Mouse (Mus musculus) midbrain, embryonic 16.5 days (tissue): ENCODE results near the gene Magi1. TPM values are rescaled to one million over a fixed set of nuclear protein-coding genes. Genes with fewer than 3 reads are reported as not detected.
"Not testable (repeated sequence)": the region's sequence is repeated elsewhere in the genome, so short reads cannot be mapped to it uniquely, and the experiment has no call there.

ENCODE experiments used
- ATAC-seq: fragments of 200-750 bp; cut with Nextera tagmentation; 2 replicates; pipeline ENCODE4 v1.8.0; 2017; ENCODE audit warnings: moderate TSS enrichment
- H3K27ac ChIP-seq: fragments of 300-500 bp; sonication (generic); 2 replicates; pipeline ENCODE4 v1.5.1; 2014; ENCODE audit warnings: mild to moderate bottlenecking, low read length, mixed read lengths
- H3K27me3 ChIP-seq: fragments of 300-500 bp; sonication (generic); 2 replicates; pipeline ENCODE4 v1.6.1; 2014; ENCODE audit warnings: low read depth, low read length, mixed read lengths; ENCODE audit not compliant: control insufficient read depth, insufficient read depth
- H3K36me3 ChIP-seq: fragments of 300-500 bp; sonication (generic); 2 replicates; pipeline ENCODE4 v1.6.1; 2014; ENCODE audit warnings: mild to moderate bottlenecking, low read length, moderate library complexity, mixed read lengths; ENCODE audit not compliant: control insufficient read depth, insufficient read depth
- H3K4me1 ChIP-seq: fragments of 300-500 bp; sonication (generic); 2 replicates; pipeline ENCODE4 v1.6.1; 2014; ENCODE audit warnings: mild to moderate bottlenecking, low read length, mixed read lengths; ENCODE audit not compliant: control insufficient read depth, insufficient read depth
- H3K4me2 ChIP-seq: fragments of 300-500 bp; sonication (generic); 2 replicates; pipeline ENCODE4 v1.6.1; 2014; ENCODE audit warnings: mild to moderate bottlenecking, low read length, mixed read lengths
- H3K4me3 ChIP-seq: fragments of 300-500 bp; sonication (generic); 2 replicates; pipeline ENCODE4 v1.5.1; 2014; ENCODE audit warnings: low read depth, mild to moderate bottlenecking, low read length, moderate library complexity, mixed read lengths
- H3K9ac ChIP-seq: fragments of 300-500 bp; sonication (generic); 2 replicates; pipeline ENCODE4 v1.6.1; 2014; ENCODE audit warnings: low read depth, low read length, mixed read lengths
- H3K9me3 ChIP-seq: fragments of 300-500 bp; sonication (generic); replicated peaks from 2 replicates; pipeline ENCODE4 v1.6.1; 2014; ENCODE audit warnings: mild to moderate bottlenecking, low read length, mixed read lengths; ENCODE audit not compliant: control insufficient read depth, poor library complexity, severe bottlenecking
- WGBS: fragments of 180-500 bp; shearing (Covaris S2); extraction: QIAGEN DNeasy Blood & Tissue Kit; methylation state at CpG from one replicate; pipeline ENCODE4 v1.1.7; 2014; 5-methylcytosine and 5-hydroxymethylcytosine counted together
- polyA plus RNA-seq: library from polyadenylated mRNA; unstranded; fragments of >200 nt; fragmentation: Nextera tagmentation; extraction: Ambion mirVana; gene quantifications from 2 replicates; pipeline ENCODE4 v1.2.1, GENCODE M21; 2015

Gene Magi1
- polyA plus RNA-seq, 1 experiment from 2014 or later, result 34.6 TPM

DNA sequence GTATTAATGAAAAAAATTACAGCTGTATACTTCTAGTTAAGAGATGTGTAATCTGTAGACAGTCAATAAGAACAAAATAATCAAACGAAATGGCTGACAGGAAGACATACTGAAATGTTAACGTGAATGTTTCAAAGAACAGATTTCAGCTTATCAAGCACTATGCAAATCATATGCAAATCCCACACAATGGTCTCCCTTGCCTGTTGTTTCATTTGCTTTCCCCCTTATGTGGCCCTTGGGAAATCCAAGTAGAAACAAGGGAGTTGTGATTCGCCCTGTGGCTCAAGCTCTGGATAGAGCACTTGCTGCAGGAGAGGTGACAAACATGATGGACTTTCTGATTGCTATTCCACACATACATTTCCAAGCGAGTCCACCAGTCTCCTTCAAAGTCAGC is 275.1 kb downstream of the Magi1 start:
- H3K4me3 ChIP-seq, result no peak overlapping the region
- ATAC-seq, result no peak
- WGBS, result 51% methylated on average over 4 of the region's 4 CpGs
- peaks cover 2% of the 10 kb centered on the region for H3K4me1 ChIP-seq
- H3K9me3 ChIP-seq, result no peaks in the 10 kb centered on the region
- no peaks in the 10 kb centered on the region for H3K36me3 ChIP-seq
- H3K4me2 ChIP-seq, result no peak overlapping the region
- H3K27ac ChIP-seq, result no peak overlapping the region
- no peaks in the 10 kb centered on the region for H3K27me3 ChIP-seq
- H3K9ac ChIP-seq, result no peak overlapping the region

DNA sequence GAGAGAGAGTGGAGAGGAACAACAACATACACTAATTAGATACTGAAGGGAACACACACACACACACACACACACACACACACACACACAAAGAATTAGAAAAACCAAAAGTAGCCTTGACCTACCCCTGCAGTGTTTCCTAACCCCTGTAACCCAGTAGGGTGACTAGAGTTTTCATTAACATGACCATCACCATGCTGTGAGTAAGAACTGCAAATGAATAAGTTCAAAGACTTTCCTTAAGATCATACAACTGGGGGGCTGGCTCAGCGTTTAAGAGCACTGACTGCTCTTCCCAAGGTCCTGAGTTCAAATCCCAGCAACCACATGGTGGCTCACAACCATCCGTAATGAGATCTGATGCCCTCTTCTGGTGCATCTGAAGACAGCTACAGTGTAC is 280.1 kb downstream of the Magi1 start:
- 56% methylated on average over 2 of the region's 2 CpGs for WGBS
- H3K9ac ChIP-seq, result not testable (repeated sequence)

DNA sequence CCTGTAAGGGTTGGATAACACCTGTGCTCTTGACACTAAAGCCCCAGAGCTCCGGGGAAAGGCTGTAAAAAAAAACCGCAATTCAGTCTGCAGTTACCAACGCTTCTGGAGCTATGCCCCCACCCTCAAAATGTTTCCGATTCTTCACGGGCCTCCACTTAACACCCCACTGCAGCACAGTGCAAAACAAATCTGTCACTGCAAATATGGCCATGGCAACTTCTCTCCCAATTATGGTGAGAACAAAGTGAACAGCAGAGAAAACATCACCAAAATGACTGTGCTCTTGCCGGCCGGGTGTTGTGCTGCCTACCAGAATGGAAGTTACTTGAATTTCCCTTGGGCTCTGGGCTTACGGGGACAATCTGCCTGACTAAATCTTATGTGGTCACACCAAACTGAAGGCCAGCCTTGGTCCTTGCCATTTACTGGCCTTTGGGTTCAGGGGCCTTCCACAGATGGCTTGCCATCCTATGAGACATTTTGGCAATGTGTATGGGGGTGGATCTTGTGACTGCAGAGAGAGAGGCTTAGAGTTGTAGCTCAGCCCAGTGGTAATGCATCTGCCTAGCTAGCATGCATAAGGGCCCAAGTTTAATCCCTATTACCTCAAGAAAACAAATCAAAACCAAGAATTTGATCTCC is 286.8 kb downstream of the Magi1 start:
- no peak overlapping the region for H3K27ac ChIP-seq
- H3K9ac ChIP-seq, result no peak overlapping the region
- ATAC-seq, result no peak
- no peak overlapping the region for H3K4me3 ChIP-seq
- H3K9me3 ChIP-seq, result no peaks in the 10 kb centered on the region
- no peaks in the 10 kb centered on the region for H3K27me3 ChIP-seq
- H3K4me2 ChIP-seq, result no peak overlapping the region
- no peaks in the 10 kb centered on the region for H3K36me3 ChIP-seq
- H3K4me1 ChIP-seq, result no peaks in the 10 kb centered on the region
- 93% methylated on average over 8 of the region's 8 CpGs for WGBS

More for the DNA sequence above, 280.1 kb downstream of the Magi1 start:
- H3K9me3 ChIP-seq, H3K4me1 ChIP-seq, H3K4me3 ChIP-seq, H3K4me2 ChIP-seq, H3K36me3 ChIP-seq, ATAC-seq, H3K27ac ChIP-seq, H3K27me3 ChIP-seq: not testable (repeated sequence)

GRCm38 (mm10) chr6:93987561-93987960 is 296.2 kb downstream of the Magi1 start:
- 47% methylated on average over 3 of the region's 3 CpGs for WGBS
- no peaks in the 10 kb centered on the region; the same call in 1 of the 2 replicates for H3K4me1 ChIP-seq
- no peak for ATAC-seq

GRCm38 (mm10) chr6:93985111-93985510 is 298.6 kb downstream of the Magi1 start:
- WGBS, result 52% methylated on average over 9 of the region's 9 CpGs
- Histone ChIP-seq H3K27me3 (no peaks in the 10 kb centered on the region), H3K9me3 (no peaks in the 10 kb centered on the region), H3K9ac (no peak overlapping the region), H3K4me3 (no peak overlapping the region), H3K4me1 (0 out of 2 replicates have a peak, but pooled peaks cover 3% of the 10 kb centered on the region), H3K27ac (no peak overlapping the region), H3K4me2 (no peak overlapping the region), H3K36me3 (no peaks in the 10 kb centered on the region)
- ATAC-seq, result no peak

More at GRCm38 (mm10) chr6:93987561-93987960, 296.2 kb downstream of the Magi1 start:
- Histone ChIP-seq H3K27me3 (no peaks in the 10 kb centered on the region), H3K9ac (no peak overlapping the region), H3K4me3 (no peak overlapping the region), H3K36me3 (no peaks in the 10 kb centered on the region), H3K4me2 (no peak overlapping the region), H3K27ac (no peak overlapping the region), H3K9me3 (no peaks in the 10 kb centered on the region)

GRCm38 (mm10) chr6:93983551-93983950 is 300.2 kb downstream of the Magi1 start:
- no peaks in the 10 kb centered on the region for H3K9me3 ChIP-seq
- no peak for ATAC-seq
- H3K4me2 ChIP-seq, result no peak overlapping the region
- no peaks in the 10 kb centered on the region for H3K36me3 ChIP-seq
- no peak overlapping the region for H3K27ac ChIP-seq
- H3K4me3 ChIP-seq, result no peak overlapping the region
- WGBS, result 81% methylated on average over 3 of the region's 3 CpGs
- no peaks in the 10 kb centered on the region for H3K27me3 ChIP-seq
- no peak overlapping the region for H3K9ac ChIP-seq
- 0 out of 2 replicates have a peak, but pooled peaks cover 3% of the 10 kb centered on the region for H3K4me1 ChIP-seq

- Histone ChIP-seq H3K4me2 (no peak overlapping the region), H3K27me3 (no peaks in the 10 kb centered on the region), H3K36me3 (no peaks in the 10 kb centered on the region), H3K4me3 (no peak overlapping the region), H3K27ac (no peak overlapping the region), H3K4me1 (0 out of 2 replicates have a peak, but pooled peaks cover 3% of the 10 kb centered on the region), H3K9me3 (no peaks in the 10 kb centered on the region), H3K9ac (no peak overlapping the region)
- ATAC-seq, result no peak
- WGBS, result 26% methylated on average over 8 of the region's 8 CpGs
Observed at GRCm38 (mm10) chr6:93981211-93981610, 302.5 kb downstream of the Magi1 start.

- Histone ChIP-seq H3K4me1 (0 out of 2 replicates have a peak, but pooled peaks cover 3% of the 10 kb centered on the region), H3K9ac (no peak overlapping the region), H3K9me3 (no peaks in the 10 kb centered on the region), H3K27ac (no peak overlapping the region), H3K27me3 (no peaks in the 10 kb centered on the region), H3K4me3 (no peak overlapping the region), H3K36me3 (no peaks in the 10 kb centered on the region), H3K4me2 (no peak overlapping the region)
- WGBS, result 89% methylated on average over 3 of the region's 3 CpGs
- no peak for ATAC-seq
Observed at GRCm38 (mm10) chr6:93979241-93979640, 304.5 kb downstream of the Magi1 start.

- Histone ChIP-seq H3K9ac (no peak overlapping the region), H3K4me2 (no peak overlapping the region), H3K4me3 (no peak overlapping the region), H3K27me3 (no peaks in the 10 kb centered on the region), H3K9me3 (no peaks in the 10 kb centered on the region), H3K4me1 (no peaks in the 10 kb centered on the region), H3K27ac (no peak overlapping the region), H3K36me3 (no peaks in the 10 kb centered on the region)
- no peak for ATAC-seq
- WGBS, result 79% methylated on average over 2 of the region's 2 CpGs
Observed at GRCm38 (mm10) chr6:93968721-93969120, 315.0 kb downstream of the Magi1 start.
